Mouse (Mus musculus): ENCODE data around the gene Cpsf6.

- TF ChIP-seq EP300 (IDR thresholded peaks at IDR 0.05; ENCODE audit: low read depth) (no peak), CTCF (IDR thresholded peaks at IDR 0.05; ENCODE audit: low read depth) (no peak)
These were observed 16.0 kb upstream of the Cpsf6 start for GRCm38 (mm10) chr10:117395801-117396200.
